Mouse (Mus musculus) cerebellum, postnatal 14 days (tissue): ENCODE results near the gene Kcnj10.

Experiments
- DNase-seq, 2 experiments: peaks; one replicate each; pipeline ENCODE4 v3.0.0; 2021; ENCODE audit warnings: mixed read lengths in 2 of 2

Gene Kcnj10

DNA sequence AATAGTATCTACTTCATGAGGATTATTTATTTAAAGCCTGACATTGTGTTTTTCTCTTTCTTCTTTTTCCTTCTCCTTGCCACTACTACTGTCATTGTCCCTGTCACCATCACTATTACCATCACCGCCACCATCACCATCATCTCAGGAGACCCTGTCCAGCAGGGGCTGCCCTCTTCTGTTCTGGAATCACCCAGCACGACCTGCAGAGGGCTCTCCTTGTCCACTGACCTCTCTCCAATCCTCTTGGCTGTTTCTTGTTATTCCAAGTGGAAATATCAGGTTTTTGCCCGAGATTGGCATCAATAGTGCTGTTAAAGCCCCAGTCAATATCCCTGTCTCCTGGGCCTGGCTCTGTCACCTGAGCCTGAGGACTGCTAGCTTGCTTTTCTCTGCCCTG lies 7.5 kb upstream of the Kcnj10 start:
- peak; percentile 52 to 58 for DNase-seq

DNA sequence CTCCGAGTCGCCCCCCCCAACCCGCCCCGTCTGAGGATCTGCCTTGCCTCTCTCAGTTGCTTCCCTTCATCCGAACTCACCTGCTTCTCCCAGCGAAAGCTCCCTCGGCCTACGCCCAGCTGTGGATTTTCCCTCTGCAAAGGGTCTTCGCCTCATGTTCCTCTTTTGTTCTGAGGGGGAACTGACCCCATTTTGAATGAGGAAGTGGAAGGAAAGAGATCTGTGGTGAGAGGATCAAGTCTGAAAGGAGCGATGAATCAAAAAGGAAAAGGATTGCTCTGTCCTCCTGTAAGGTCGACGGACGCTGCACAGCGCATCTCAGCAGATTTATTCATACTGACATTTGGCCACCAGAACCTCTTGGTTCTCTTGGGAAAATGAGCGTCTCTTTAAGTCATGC lies 5.2 kb upstream of the Kcnj10 start:
- DNase-seq = no peak

DNA sequence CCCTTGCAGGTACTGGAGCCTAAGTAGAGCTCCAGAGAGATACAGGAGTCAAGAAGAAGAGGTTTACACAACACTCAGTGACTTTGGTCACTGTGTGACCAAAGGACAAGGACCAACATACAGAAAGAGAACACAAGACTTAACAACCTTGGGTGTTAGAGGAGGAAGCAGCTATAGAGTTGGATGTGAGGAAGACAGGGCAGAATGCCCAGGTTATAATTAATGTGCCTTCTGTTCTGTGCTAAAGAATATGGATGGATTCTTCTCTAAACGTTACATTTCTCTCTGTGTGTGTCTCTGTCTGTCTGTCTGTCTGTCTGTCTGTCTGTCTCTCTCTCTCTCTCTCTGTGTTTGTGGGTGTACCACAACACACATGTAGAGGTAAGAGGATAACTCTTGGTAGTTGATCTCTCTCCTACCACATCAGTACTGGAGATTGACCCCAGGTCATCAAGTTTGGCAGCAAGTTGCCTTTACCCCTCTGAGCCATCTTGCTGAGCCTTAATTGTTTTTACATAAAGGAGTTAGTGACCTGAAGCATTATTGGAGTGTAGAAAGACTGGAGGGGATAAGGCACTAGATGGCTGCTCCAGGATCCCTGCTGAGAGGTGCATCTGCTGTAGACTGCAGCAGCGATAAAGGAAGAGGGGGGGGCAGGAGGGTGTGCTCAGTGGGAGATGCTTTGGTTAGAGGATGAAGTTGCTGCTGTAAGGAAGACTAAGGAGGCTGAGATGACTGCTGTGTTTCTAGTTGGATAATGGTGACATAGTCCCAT lies 3.4 kb upstream of the Kcnj10 start:
- peak; percentile 51 to 74 for DNase-seq

DNA sequence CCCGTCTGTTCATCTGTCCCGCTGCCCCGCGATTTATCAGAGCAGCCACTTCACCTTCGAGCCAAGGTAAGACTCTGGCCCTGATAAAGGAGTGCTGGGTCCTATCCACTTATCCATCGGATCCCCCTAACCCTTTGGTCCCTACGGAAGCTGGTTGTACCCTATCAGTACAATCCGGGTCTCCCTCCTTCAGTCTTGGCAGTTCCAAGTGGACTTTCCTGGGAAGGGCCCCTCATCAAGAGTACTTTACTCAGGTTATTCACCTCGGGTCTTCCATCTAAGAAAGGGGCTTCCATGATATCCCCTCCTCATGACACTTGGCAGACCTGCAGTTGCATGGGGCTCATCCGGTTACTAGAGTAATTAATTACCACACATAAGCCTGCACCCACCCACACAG lies 376 bp downstream of the Kcnj10 start:
- DNase-seq = no peak

DNA sequence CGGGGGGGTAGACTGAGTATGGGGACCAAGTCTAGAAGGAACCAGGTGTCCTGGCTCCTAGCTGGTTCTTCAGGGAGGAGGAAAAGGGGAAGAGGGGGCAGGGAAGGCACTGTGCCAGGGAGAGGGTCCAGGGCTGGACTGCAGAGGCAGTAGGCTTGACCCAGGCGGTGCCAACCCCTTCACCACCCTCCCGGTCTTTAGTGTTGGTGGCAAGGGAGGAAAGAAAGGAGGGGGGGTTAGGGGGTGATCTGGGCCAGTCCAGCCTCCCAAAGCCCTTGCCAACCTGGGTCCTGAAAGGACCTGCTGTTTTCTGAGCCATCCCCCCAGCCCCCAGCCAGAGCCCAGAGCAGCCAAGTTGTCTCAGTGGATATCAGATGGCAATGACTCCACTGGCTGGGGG lies 1.7 kb downstream of the Kcnj10 start:
- DNase-seq = peak; percentile 46 to 57

DNA sequence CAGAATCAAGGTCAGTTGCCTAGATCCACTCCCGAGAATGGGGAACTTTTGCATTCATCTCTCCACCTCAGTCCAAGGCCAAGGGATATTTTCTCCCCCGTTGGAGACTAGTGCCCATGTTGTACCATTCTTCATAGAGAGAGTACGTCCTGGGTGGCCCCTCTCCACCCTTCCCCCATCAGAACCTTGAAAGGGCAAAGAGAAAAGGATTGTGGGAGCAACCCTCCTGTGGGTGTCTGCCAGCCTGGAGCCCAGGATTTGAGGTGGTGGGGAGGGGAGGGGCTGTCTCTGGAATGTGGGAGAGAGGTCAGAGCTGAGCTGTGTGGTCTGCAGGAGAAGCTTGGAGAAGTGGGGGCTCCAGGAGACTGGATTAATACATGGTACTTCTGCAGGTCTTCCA lies 2.9 kb downstream of the Kcnj10 start:
- DNase-seq = no peak

DNA sequence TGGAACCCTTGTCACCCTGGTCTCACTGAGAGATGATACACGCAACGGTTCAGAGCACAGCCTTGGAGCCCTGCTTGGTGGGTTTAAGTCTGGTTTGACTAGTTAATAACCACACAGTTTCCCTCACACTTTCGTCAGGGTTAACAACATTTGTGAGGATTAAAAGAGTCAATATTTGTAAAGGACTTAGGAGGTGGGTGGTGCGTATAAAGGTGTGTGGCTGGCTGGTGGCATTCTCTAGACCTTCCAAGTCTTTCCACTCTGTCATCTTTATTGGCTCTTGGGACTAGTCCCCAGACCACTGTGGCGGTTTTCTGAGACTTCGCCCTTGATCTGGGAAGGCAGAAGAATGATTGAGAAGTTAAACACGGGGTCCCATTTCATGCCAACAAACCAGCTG lies 3.8 kb downstream of the Kcnj10 start:
- no peak for DNase-seq

DNA sequence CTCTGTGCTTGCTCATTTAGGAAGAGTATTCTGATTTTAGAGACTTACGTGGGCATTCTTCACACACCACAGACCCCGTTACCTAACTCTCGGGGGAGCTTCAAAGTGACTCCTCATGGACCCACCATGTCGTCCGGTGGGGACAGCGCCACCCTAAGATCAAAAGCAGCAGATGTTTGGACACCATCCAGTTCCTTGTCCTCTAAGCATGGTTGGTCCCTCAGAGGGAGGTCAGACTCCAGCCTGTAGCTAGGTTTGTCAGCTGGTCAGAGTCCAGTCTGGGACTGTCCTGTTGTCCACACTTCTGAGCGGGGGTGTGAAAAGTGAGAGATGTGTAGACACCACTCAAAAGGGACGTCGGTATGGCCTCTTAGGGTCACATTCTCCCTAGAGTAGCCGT lies 5.7 kb downstream of the Kcnj10 start:
- no peak for DNase-seq

DNA sequence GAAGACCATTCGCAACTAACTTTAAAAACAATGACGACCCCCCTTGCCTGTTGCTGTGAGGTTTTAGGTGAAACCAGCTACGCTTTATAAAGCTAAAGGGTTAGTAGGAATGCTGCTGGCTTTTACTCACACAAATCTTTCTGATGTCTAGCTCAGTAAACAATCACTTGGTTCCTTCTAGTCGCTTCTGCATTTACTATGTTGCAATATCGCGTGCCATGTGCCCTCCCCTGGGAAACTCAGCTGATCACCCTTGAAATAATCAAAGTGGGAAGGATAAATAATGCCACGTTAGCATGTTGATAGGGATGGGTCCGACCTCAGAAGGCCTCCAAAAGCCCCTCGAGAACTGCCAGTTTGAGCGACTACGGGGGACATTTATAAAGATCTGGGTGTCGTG lies 6.4 kb downstream of the Kcnj10 start:
- DNase-seq = no peak

DNA sequence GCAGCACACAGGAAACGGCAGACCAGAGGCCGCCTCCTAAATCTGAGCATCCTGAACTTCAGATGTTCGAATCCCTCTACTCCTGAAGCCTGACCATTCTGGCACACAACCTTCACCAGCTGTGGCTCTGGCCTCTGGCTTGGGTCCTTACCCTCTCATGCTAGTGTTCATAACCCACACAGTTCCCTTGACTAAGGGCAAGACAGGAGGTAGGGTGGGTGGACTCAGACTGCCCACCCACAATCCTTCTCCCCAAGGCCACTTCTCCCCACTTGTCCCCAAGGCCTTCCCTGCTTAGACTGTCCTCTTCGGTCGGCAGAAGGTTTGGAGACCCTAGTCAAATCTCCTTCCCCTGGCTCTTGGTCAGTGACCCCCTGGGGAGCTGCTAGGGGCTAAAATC lies 8.5 kb downstream of the Kcnj10 start:
- no peak for DNase-seq

DNA sequence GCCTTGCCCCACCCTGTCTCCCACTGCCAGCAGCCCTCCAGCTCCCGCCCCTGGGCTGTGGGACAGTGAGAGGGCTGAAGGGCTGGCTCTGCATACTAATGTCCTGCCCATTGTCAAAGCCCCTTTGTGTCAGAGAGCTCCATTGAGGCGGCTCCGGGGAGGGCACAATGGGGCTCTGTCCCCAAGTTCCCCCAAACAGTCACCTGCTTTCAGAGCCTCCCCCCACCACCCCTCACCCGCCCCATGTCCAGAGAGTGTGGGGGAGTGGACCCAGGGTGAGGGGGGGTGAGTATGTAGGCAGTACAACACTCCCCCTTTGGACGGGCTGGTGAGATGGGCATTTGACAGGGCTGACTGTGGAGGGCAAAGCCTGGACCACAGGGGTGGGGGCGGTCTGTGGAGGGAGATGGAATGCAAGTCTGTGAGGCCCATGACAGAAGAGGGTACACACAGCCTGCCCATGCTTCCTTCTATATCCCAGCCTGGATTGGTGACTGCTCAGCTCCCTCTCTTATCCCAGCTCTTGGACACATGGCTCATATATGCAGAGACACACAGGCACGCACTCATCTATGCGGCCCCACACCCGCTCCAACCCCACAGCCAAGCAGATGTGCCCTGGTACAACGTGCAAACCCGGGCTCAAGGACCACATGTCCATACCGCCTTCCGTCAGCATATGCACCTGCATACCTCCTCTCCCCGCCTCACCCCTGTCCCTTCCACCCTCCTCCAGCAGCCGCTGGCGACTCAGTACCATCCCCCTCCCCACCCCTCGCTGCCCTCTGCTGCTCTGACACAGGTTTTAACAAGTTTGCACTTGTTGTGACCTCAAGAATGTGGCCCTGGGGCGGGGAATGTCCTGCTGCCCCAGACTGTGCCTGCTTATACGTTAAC lies 9.2 kb downstream of the Kcnj10 start:
- DNase-seq = peak in 1 of 2 experiments; percentile 24

DNA sequence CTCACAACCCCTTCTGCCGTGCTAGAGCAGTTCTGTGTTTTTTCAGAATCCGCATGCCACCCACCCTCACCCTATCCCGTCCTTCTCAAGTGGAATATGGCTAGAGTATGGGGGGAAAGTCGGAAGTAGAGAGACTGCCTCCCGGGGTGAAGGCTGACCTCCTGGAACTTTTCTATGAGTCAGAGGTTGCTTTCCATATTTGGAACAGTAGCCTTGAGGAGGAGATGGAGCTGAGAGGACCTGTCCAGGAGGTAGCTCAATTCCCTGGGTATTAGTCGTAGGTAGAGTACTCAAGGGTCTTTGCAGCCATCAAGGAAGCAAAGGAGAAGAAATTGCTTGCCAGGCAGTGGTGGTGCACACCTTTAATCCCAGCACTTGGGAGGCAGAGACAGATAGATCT lies 11.0 kb downstream of the Kcnj10 start:
- no peak for DNase-seq

DNA sequence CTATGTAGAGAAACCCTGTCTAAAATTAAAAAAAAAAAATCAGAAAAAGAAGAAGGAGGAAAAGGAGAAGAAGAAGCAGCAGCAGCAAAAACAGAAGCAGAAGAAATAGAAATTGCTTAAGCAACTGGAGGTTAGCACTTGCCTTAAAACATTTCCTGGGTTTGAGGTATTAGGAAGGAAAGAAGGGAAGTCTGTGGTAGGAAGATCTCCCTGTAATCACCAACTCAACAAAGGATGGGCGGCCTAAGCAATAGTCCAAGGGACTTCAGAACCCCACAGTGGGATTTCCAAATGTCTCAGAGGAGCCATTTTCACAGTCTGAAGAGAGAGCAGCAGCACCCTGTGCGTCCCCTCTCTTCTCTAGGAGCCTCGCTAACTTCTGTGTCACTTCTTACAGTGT lies 11.4 kb downstream of the Kcnj10 start:
- no peak for DNase-seq

DNA sequence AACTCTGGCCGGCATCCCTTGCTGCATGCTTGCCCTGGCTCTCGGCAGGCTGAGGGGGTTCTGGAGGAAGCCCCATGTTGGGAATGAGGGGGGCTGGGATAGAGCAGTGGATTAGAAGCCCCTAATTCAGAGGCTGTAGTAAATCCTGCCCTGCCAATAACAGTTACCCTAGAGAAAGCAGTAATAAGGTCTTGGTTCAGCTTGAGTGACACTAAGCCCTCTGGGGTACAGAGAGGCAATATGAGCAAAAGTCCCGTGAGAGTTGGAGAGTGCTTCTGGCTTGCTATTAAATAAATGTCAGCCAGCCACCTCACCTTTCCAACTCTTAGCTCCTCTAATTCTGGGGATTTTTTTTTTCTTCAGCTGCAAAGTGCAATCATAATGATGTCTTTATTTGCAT lies 14.3 kb downstream of the Kcnj10 start:
- no peak for DNase-seq

DNA sequence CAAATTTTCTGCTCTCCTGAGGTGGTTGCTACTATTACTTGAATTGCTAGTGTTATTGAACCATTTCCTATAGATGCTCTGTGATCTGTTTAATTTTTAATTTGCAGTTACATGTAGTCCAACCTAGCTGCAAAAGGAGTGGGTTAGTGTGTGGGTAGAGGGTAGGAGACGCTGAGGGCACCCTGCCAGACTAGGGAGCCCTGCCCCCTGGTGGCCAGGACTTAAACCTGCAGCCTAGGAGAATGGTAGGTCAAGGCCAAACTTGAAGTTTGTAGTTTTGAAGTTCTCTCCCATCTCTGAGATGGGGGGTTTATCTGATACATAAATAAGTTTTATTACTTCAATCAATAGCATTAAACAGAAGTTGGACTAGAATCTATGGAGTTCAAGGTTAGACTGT lies 16.5 kb downstream of the Kcnj10 start:
- peak; percentile 86 to 88 for DNase-seq

DNA sequence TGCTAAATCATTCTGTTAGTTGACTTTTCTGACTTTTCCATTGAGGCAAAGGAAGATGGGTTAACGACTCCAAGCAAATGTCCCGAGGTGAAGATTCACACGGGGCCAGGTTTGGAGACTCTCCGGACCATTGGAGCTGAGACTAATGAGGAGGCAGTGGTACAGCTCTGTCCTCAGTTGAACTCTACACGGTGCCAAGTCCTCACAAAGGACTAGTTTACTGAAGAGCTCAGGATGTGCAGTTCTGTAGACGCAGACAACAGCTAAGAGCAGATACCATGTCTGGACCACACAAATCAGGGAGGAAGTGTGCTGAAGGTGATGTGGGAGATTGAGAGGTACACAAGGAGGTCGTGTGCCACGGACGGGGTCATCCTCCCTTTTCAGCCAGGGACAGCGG lies 17.3 kb downstream of the Kcnj10 start:
- no peak for DNase-seq

DNA sequence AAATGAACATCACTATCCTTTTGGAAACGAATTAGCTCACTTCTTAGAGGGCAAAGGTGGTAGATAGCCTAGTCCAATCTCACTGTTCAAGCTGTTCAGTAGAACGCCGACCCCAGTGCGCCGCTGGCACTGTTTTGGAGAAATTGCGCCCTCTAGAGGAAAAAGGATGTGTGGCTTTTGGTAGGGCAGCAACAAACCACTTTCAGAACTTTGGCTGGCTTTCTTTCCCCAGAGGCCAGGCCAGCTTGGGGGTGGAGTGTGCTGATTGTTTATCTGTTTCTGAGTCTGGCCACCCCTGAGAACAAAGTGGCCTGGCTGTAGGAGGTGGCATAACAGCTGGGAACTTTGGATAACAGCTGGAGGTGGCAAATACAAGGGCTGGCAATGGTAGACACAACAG lies 23.7 kb downstream of the Kcnj10 start:
- DNase-seq = peak; percentile 70 to 76

DNA sequence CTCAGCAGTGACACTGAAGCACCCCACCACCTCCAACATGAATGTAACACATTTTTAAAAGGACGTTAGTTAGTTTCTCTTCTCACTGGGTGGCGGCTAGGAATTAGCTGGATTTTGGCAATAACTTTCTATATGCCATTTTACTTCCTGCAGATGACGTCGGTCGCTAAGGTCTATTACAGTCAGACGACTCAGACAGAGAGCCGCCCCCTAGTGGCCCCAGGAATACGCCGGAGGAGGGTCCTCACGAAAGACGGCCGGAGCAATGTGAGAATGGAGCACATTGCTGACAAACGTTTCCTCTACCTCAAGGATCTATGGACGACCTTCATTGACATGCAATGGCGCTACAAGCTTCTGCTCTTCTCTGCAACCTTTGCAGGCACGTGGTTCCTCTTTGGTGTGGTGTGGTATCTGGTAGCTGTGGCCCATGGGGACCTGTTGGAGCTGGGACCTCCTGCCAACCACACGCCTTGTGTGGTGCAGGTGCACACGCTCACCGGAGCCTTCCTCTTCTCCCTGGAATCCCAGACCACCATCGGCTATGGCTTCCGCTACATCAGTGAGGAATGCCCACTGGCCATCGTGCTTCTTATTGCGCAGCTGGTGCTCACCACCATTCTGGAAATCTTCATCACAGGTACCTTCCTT lies 27.9 kb downstream of the Kcnj10 start:
- peak; percentile 62 to 80 for DNase-seq

DNA sequence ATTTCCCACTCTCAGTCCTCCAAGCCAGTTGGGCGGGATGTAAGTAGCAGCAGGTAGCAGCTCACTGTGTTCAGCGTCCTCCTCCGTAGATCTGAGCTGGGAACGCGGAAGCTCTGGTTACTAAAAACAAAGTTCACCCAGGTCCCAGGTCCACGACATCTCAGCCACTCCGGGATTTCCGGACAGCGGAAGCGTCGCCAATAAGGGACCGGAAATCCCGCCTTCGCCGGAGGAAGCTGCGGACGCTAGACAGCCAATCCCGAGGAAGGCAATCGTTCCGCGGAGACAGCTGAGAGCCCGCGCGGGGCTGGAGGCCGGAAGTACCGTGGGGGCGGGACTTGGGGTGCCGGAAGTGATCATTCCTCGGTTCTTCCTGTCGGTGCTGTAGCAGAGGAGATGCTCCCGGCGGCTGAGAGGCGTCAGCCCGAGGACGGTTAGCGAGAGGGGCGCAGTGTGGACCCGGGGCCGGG lies 35.2 kb downstream of the Kcnj10 start, which contains the start of gene Pigm:
Pigm (plus strand) TSS at position 349 of the 470 bp plus-strand sequence.
- peak; percentile 98 to 99 for DNase-seq

DNA sequence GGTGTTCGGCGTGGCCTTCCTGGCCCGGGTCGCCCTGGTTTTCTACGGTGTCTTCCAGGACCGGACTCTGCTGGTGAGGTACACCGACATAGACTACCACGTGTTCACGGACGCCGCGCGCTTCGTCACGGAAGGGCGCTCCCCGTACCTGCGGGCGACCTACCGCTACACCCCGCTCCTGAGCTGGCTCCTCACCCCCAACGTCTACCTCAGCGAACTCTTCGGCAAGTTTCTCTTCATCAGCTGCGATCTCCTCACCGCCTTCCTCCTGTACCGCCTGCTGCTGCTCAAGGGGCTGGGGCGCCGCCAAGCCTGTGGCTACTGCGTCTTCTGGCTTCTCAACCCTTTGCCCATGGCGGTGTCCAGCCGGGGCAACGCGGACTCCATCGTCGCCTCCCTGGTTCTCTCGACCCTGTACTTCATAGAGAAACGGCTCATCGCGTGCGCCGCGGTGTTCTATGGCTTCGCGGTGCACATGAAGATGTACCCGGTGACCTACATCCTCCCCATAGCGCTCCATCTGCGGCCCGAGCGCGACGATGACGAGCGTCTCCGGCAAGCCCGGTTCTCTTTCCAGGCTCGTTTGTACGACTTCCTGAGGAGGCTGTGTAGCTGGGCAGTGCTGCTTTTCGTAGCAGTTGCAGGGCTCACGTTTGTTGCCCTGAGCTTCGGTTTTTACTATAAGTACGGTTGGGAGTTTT lies 35.9 kb downstream of the Kcnj10 start:
- peak in 1 of 2 experiments; percentile 59 for DNase-seq

DNA sequence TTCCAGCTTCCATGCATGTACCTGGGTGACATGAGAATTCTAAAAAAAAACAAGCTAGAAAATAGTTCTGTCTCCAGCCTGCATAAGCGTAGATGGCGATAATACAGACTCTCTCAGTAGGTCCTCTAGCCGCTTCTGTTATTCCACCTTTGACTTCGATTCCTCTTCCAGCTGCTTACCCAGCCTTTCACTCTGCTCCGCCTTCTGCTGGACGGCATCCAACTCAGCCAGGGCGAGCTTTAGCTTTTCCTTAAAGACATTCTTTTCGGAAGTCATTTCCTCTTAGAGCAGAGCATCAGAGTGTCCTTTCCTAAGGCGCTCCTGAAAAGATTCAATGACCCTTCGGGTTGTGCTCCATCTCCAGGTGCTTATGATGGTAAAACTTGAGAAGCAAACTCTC lies 39.1 kb downstream of the Kcnj10 start:
- peak in 1 of 2 experiments; percentile 32 for DNase-seq

DNA sequence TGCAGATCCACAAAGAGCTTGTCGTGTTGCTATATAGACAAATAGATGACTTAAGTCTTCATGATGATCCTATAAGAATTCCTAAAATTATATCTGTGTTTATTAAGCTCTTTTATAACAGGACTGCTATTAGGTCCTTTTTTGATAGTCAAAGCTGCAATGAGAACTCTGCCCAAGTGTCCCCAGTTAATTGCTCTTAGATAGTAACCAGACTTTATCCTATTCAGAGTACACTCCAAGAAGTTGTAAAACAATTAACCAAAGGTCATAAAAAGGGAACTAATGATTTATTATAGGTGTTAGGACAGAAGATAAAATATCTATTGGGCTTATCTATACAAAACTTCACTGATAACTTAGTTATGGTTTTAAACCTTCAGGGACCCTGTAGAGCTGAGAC lies 41.1 kb downstream of the Kcnj10 start:
- no peak for DNase-seq

DNA sequence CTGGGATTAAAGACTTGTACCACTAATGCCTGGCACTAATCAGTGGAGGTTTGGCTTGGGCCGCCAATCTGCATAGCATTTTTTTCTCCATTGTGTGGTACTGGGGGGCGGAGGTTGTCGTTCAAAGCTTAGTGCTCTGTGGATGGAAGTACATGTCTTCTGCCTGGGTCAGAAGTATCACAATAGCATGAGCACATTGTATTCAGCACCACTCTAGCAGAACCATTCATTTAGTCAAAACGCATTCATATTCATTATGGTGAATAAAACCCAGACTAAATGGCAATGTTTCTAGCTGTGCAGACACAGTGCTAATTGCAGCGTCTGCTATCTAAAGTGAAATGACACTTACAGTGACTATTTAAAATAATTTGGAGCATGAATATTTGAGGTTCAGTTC lies 46.2 kb downstream of the Kcnj10 start:
- no peak for DNase-seq
